Mouse (Mus musculus) liver, adult 2 months (tissue): ENCODE measurements around the gene Cpsf6.

ENCODE experiments used
- CTCF ChIP-seq: fragments of 200-500 bp; IDR thresholded peaks from 2 replicates; pipeline ENCODE4 v1.5.1; 2011; ENCODE audit warnings: low read depth, low read length, control low read depth
- POLR2A ChIP-seq: fragments of 200-500 bp; IDR thresholded peaks from 2 replicates; pipeline ENCODE4 v1.6.1; 2011; ENCODE audit warnings: low read length, control low read depth; ENCODE audit not compliant: insufficient read depth; ENCODE audit errors: extremely low read depth

- TF ChIP-seq POLR2A (no peak), CTCF (peak; percentile 26; the same call in 1 of the 2 replicates)
These were observed 41.9 kb downstream of the Cpsf6 start for GRCm38 (mm10) chr10:117337946-117338345.
